Mouse (Mus musculus) hematopoietic multipotent progenitor cell, adult 10-12 weeks (in vitro differentiated cells): Measurements from ENCODE around the gene Prdm15. TPM values are rescaled to one million over a fixed set of nuclear protein-coding genes. Genes with fewer than 3 reads are reported as not detected.

Source experiments
- polyA plus RNA-seq: library from polyadenylated mRNA; stranded (reverse); fragments of >175 nt; gene quantifications from 2 replicates; pipeline ENCODE4 v1.2.3, GENCODE M21; 2012; ENCODE audit warnings: low replicate concordance

Prdm15 gene
- polyA plus RNA-seq = 3.1 and 5.2 TPM in 2 replicates

GRCm38 (mm10) chr16:97851741-97852319 is at the start of gene Prdm15:
Gene Prdm15, minus strand, starts transcription at chr16:97851850.

GRCm38 (mm10) chr16:97763061-97763989 is 88.3 kb downstream of the Prdm15 start, which contains the start of gene Ripk4:
Gene Ripk4, minus strand, starts transcription at chr16:97763787.

Other genes with a start within 250 kb of the Prdm15 start
- gene Tmprss2, start 240.7 kb downstream of the Prdm15 start, polyA plus RNA-seq = not detected in 2 replicates
- 0.03 and 0.17 TPM in 2 replicates for gene Ripk4, start 88.1 kb downstream of the Prdm15 start, polyA plus RNA-seq
- 19.7 and 34.4 TPM in 2 replicates for gene C2cd2, start 110.7 kb upstream of the Prdm15 start, polyA plus RNA-seq
- gene Zbtb21, start 110.8 kb upstream of the Prdm15 start, polyA plus RNA-seq = 23.2 and 34.5 TPM in 2 replicates
- 0.41 and 1.9 TPM in 2 replicates for gene B230307C23Rik, start 145.5 kb upstream of the Prdm15 start, polyA plus RNA-seq
- 0.15 and 0.68 TPM in 2 replicates for gene A630089N07Rik, start 230.6 kb upstream of the Prdm15 start, polyA plus RNA-seq